Mouse (Mus musculus) olfactory bulb, adult 2 months (tissue): ENCODE data around the gene Cct2. TPM values are rescaled to one million over a fixed set of nuclear protein-coding genes. Genes with fewer than 3 reads are reported as not detected.
"Not testable (repeated sequence)": the region's sequence is repeated elsewhere in the genome, so short reads cannot be mapped to it uniquely, and the experiment has no call there.

Experiments used
- H3K27ac ChIP-seq: fragments of 200-500 bp; 2 replicates; pipeline ENCODE4 v1.5.1; 2012; ENCODE audit warnings: low read depth, low read length; ENCODE audit not compliant: insufficient read depth
- H3K4me1 ChIP-seq: fragments of 200-500 bp; 2 replicates; pipeline ENCODE4 v1.6.1; 2012; ENCODE audit warnings: low read length; ENCODE audit not compliant: control insufficient read depth, insufficient read depth
- H3K4me3 ChIP-seq: fragments of 200-500 bp; 2 replicates; pipeline ENCODE4 v1.5.1; 2012; ENCODE audit warnings: mild to moderate bottlenecking, low read depth, low read length, moderate library complexity; ENCODE audit not compliant: insufficient read depth
- CTCF ChIP-seq: fragments of 200-500 bp; IDR thresholded peaks from 2 replicates; pipeline ENCODE4 v1.5.1; 2012; ENCODE audit warnings: low read depth, mild to moderate bottlenecking, low read length, moderate library complexity; ENCODE audit not compliant: insufficient read depth
- POLR2A ChIP-seq: fragments of 200-500 bp; IDR thresholded peaks from 2 replicates; pipeline ENCODE4 v1.6.1; 2012; ENCODE audit warnings: mild to moderate bottlenecking, low read depth, low read length, moderate library complexity; ENCODE audit not compliant: insufficient read depth
- WGBS: fragments of 180-500 bp; shearing (Covaris S2); methylation state at CpG from one replicate; pipeline ENCODE4 v1.1.7; 2018; 5-methylcytosine and 5-hydroxymethylcytosine counted together
- polyA plus RNA-seq: library from polyadenylated mRNA; stranded (reverse); fragments of >200 nt; gene quantifications from 2 replicates; pipeline ENCODE4 v1.2.4, GENCODE M21; 2012; ENCODE audit warnings: low replicate concordance; ENCODE audit not compliant: missing spikeins, insufficient read depth, insufficient read length

Gene Cct2
- polyA plus RNA-seq, 1 experiment = not detected

- Histone ChIP-seq H3K4me3 (no peak overlapping the region), H3K27ac (no peak overlapping the region), H3K4me1 (no peaks in the 10 kb centered on the region)
- no peak for TF ChIP-seq CTCF
- WGBS = 72% methylated on average over 6 of the region's 6 CpGs
Measured at GRCm38 (mm10) chr10:117040355-117040754, 23.3 kb downstream of the Cct2 start.

DNA sequence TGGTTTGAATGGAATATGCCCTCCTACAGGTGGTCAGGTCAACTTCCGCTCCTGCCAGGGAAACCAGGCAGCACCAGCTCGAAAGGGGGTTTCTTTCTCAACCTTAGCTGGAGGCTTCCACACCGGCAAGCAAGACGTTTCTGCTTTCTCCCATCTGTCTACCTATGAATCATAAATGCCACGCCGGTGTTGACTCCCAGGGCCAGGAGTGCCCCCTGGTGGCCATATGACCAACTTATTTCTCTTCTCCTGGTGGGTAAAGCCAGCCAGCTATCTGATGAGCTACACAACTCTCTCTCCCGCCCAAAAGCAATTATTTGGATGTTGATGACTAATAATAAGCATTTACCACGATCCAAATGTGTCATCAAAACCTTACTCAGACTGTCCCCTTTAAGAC is 29.8 kb downstream of the Cct2 start:
- Histone ChIP-seq H3K27ac (no peak overlapping the region), H3K4me3 (no peak overlapping the region), H3K4me1 (peaks cover 2% of the 10 kb centered on the region; the same call in 1 of the 2 replicates)
- TF ChIP-seq CTCF (peak; percentile 60; the same call in 1 of the 2 replicates), POLR2A (no peak)
- 23% methylated on average over 8 of the region's 8 CpGs for WGBS

- no peak for TF ChIP-seq POLR2A
- TF ChIP-seq CTCF = no peak
- no peak overlapping the region for H3K27ac ChIP-seq
- H3K4me1 ChIP-seq = peaks cover 2% of the 10 kb centered on the region; the same call in 1 of the 2 replicates
- no peak overlapping the region for H3K4me3 ChIP-seq
- 97% methylated on average over 3 of the region's 3 CpGs for WGBS
Measured at GRCm38 (mm10) chr10:117031160-117031559, 32.5 kb downstream of the Cct2 start.

GRCm38 (mm10) chr10:117026176-117026575 is 37.4 kb downstream of the Cct2 start:
- Histone ChIP-seq H3K27ac (no peak overlapping the region), H3K4me1 (peaks cover 5% of the 10 kb centered on the region; the same call in 1 of the 2 replicates), H3K4me3 (no peak overlapping the region)
- TF ChIP-seq POLR2A = no peak
- TF ChIP-seq CTCF = no peak
- WGBS = 48% methylated on average over 8 of the region's 8 CpGs

- not testable (repeated sequence) for H3K4me3 ChIP-seq, H3K27ac ChIP-seq, H3K4me1 ChIP-seq
Measured at GRCm38 (mm10) chr10:117025776-117026175, 37.8 kb downstream of the Cct2 start.

DNA sequence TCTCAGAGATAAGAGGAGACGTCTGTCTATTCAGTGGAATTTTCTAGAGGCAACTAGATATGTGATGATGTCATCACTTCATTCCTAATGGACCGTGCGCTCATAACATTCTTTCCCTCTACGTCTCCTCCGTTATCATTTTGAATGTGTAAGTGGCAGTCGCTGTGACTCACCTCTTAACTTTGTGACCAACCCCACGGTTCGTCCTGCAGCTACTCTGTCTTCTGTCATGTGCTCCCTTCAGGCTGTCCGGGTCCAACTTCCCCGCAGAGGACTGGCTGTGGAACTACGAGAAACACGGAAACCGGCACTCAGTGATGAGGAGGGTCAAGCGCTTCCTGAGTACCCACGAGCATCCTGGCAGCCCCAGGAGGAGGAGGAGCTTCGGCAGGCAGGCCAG is 39.9 kb downstream of the Cct2 start:
- no peak for TF ChIP-seq CTCF
- TF ChIP-seq POLR2A = no peak
- Histone ChIP-seq H3K27ac (no peak overlapping the region), H3K4me3 (no peak overlapping the region), H3K4me1 (peaks cover 5% of the 10 kb centered on the region; the same call in 1 of the 2 replicates)
- 66% methylated on average over 16 of the region's 16 CpGs for WGBS

- no peak overlapping the region for H3K4me3 ChIP-seq
- no peak overlapping the region for H3K27ac ChIP-seq
- WGBS = 54% methylated on average over 21 of the region's 21 CpGs
- H3K4me1 ChIP-seq = peaks cover 5% of the 10 kb centered on the region; the same call in 1 of the 2 replicates
- no peak for TF ChIP-seq CTCF
- TF ChIP-seq POLR2A = no peak
Measured at GRCm38 (mm10) chr10:117021020-117021754, 42.4 kb downstream of the Cct2 start.

GRCm38 (mm10) chr10:117018281-117018840 is 45.3 kb downstream of the Cct2 start:
- Histone ChIP-seq H3K4me1 (peaks cover 4% of the 10 kb centered on the region), H3K4me3 (no peak overlapping the region), H3K27ac (no peak overlapping the region)
- TF ChIP-seq CTCF = no peak
- no peak for TF ChIP-seq POLR2A
- WGBS = 62% methylated on average over 7 of the region's 7 CpGs

DNA sequence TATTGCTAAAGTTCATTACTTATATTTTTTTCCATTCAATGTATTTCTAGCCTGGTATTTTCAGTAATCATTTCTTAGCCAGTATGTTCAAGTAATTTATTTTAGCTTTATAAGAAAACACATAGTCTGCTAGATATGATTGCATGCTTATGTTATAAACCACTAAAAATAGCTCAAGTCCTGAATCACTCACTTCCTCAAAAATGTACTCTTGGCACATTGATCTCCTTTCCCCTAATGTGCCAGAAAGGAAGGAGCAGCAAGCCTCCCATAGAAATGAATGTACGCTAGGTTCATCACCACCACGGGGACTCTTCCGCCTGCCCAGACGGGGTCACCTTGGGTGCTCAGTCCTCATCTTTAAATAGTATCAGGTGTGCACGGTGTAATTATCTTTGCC is 49.0 kb downstream of the Cct2 start:
- 81% methylated on average over 5 of the region's 5 CpGs for WGBS
- no peak overlapping the region for H3K27ac ChIP-seq
- H3K4me3 ChIP-seq = no peak overlapping the region
- no peak for TF ChIP-seq CTCF
- TF ChIP-seq POLR2A = no peak
- H3K4me1 ChIP-seq = peaks cover 7% of the 10 kb centered on the region

DNA sequence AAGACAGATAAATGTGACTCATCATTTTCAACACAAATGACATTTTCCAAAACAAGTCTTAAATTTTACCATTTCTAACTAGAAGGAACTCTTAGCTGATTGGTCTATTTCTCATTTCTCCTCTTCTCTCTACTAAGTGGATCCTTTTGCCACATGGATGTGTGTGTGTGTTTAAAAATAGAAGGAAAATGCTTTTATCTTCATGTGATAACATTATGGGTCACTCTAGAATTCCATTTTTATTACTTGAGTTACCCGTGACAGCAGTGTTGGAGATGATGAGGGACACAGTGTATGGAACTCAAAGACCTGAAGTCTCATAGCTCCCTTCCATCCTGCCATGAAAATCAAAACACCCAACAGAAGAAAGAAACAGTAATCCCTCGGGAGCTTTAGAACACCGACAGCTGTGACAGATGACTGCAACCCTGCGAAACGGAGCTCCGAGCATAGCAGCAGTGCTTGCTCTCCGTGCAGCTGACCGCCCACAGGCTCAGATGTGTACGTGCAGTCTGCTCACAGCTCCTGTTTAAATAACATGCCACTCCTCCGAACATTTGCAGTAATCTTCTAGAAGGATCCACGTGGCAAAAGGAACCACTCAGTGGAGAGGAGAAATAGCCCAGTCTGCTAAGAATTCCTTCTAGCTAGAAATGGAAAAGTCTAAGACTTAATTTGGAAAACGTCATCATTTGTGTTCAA is 49.8 kb downstream of the Cct2 start:
- 12% methylated on average over 12 of the region's 12 CpGs for WGBS
- peaks cover 7% of the 10 kb centered on the region for H3K4me1 ChIP-seq
- H3K27ac ChIP-seq = no peak overlapping the region
- TF ChIP-seq CTCF (no peak), POLR2A (no peak)
- H3K4me3 ChIP-seq = no peak overlapping the region
